Mouse (Mus musculus) liver, embryonic 13.5 days (tissue): ENCODE results near the gene Helz2. TPM values are rescaled to one million over a fixed set of nuclear protein-coding genes. Genes with fewer than 3 reads are reported as not detected.
A peak's percentile ranks its signal among the peaks of the same experiment; 100 is the strongest.
"Not testable (repeated sequence)": the region's sequence is repeated elsewhere in the genome, so short reads cannot be mapped to it uniquely, and the experiment has no call there.

ENCODE experiments used
- ATAC-seq: fragments of 200-750 bp; cut with Nextera tagmentation; 2 replicates; pipeline ENCODE4 v1.8.0; 2017; ENCODE audit warnings: low read depth, mild to moderate bottlenecking, moderate number of reproducible peaks, moderate library complexity
- DNase-seq: peaks from one replicate; pipeline ENCODE4 v3.0.0; 2022
- H3K27ac ChIP-seq: fragments of 300-500 bp; sonication (generic); 2 replicates; pipeline ENCODE4 v1.5.1; 2015; ENCODE audit warnings: moderate library complexity, mild to moderate bottlenecking, inconsistent platforms
- H3K27me3 ChIP-seq: fragments of 300-500 bp; sonication (generic); 2 replicates; pipeline ENCODE4 v1.6.1; 2015; ENCODE audit warnings: mild to moderate bottlenecking, inconsistent platforms
- H3K36me3 ChIP-seq: fragments of 300-500 bp; sonication (generic); 2 replicates; pipeline ENCODE4 v1.6.1; 2015; ENCODE audit warnings: mild to moderate bottlenecking, inconsistent platforms
- H3K4me1 ChIP-seq: fragments of 300-500 bp; sonication (generic); replicated peaks from 2 replicates; pipeline ENCODE4 v1.6.1; 2015; ENCODE audit warnings: inconsistent platforms
- H3K4me2 ChIP-seq: fragments of 300-500 bp; sonication (generic); 2 replicates; pipeline ENCODE4 v1.6.1; 2015; ENCODE audit warnings: inconsistent platforms, mild to moderate bottlenecking, moderate library complexity
- H3K4me3 ChIP-seq: fragments of 300-500 bp; sonication (generic); replicated peaks from 2 replicates; pipeline ENCODE4 v1.5.1; 2015; ENCODE audit warnings: mild to moderate bottlenecking, inconsistent platforms
- H3K9ac ChIP-seq: fragments of 300-500 bp; sonication (generic); 2 replicates; pipeline ENCODE4 v1.6.1; 2015; ENCODE audit warnings: mild to moderate bottlenecking, inconsistent platforms
- H3K9me3 ChIP-seq: fragments of 300-500 bp; sonication (generic); replicated peaks from 2 replicates; pipeline ENCODE4 v1.6.1; 2016; ENCODE audit warnings: inconsistent platforms
- WGBS: fragments of 180-500 bp; shearing (Covaris S2); methylation state at CpG from one replicate; pipeline ENCODE4 v1.1.7; 2015; ENCODE audit not compliant: insufficient replicate concordance; 5-methylcytosine and 5-hydroxymethylcytosine counted together
- polyA plus RNA-seq: library from polyadenylated mRNA; unstranded; fragments of >200 nt; fragmentation: Nextera tagmentation; extraction: Ambion mirVana; gene quantifications from 2 replicates; pipeline ENCODE4 v1.2.1, GENCODE M21; 2015

The Helz2 gene
- polyA plus RNA-seq, 1 experiment from 2014 or later, result 1.5 TPM

- 64% methylated on average over 4 of the region's 4 CpGs for WGBS
- no peak overlapping the region for H3K4me3 ChIP-seq
- ATAC-seq, result no peak
- no peaks in the 10 kb centered on the region for H3K9me3 ChIP-seq
- no peaks in the 10 kb centered on the region for H3K36me3 ChIP-seq
- DNase-seq, result no peak
- H3K4me2 ChIP-seq, result no peak overlapping the region
- H3K4me1 ChIP-seq, result peaks cover 34% of the 10 kb centered on the region
- H3K27me3 ChIP-seq, result peaks cover 21% of the 10 kb centered on the region
- no peak overlapping the region for H3K9ac ChIP-seq
- H3K27ac ChIP-seq, result no peak overlapping the region
Measured at GRCm38 (mm10) chr2:181191936-181192335, 49.9 kb downstream of the Helz2 start.

- not testable (repeated sequence) for H3K36me3 ChIP-seq, ATAC-seq, H3K27ac ChIP-seq, H3K4me2 ChIP-seq, H3K9ac ChIP-seq, H3K9me3 ChIP-seq, H3K4me3 ChIP-seq, DNase-seq
- WGBS, result 53% methylated on average over 4 of the region's 4 CpGs
- peaks cover 32% of the 10 kb centered on the region for H3K4me1 ChIP-seq
- peaks cover 21% of the 10 kb centered on the region for H3K27me3 ChIP-seq
Measured at GRCm38 (mm10) chr2:181191385-181191784, 50.4 kb downstream of the Helz2 start.

- Histone ChIP-seq H3K27me3 (peaks cover 7% of the 10 kb centered on the region), H3K4me3 (no peak overlapping the region), H3K4me1 (peaks cover 28% of the 10 kb centered on the region), H3K9ac (0 out of 2 replicates have a peak overlapping the region, but pooled peaks have one; percentile 88), H3K9me3 (no peaks in the 10 kb centered on the region), H3K4me2 (no peak overlapping the region), H3K27ac (peak overlapping the region; percentile 70), H3K36me3 (no peaks in the 10 kb centered on the region)
- WGBS, result 67% methylated on average over 1 of the region's 1 CpGs
- DNase-seq (no peak), ATAC-seq (no peak)
Measured at GRCm38 (mm10) chr2:181189321-181189720, 52.5 kb downstream of the Helz2 start.

GRCm38 (mm10) chr2:181188681-181189080 is 53.1 kb downstream of the Helz2 start:
- H3K27me3 ChIP-seq, result peaks cover 4% of the 10 kb centered on the region; the same call in 1 of the 2 replicates
- peak overlapping the region; percentile 98 for H3K4me2 ChIP-seq
- H3K4me1 ChIP-seq, result peaks cover 28% of the 10 kb centered on the region
- H3K4me3 ChIP-seq, result peak overlapping the region; percentile 82; the same call in 1 of the 2 replicates
- peak overlapping the region; percentile 70 for H3K27ac ChIP-seq
- H3K9ac ChIP-seq, result peak overlapping the region; percentile 88
- no peaks in the 10 kb centered on the region for H3K9me3 ChIP-seq
- WGBS, result 72% methylated on average over 2 of the region's 2 CpGs
- no peaks in the 10 kb centered on the region for H3K36me3 ChIP-seq
- DNase-seq, result no peak
- no peak for ATAC-seq

GRCm38 (mm10) chr2:181187121-181188000 is 54.5 kb downstream of the Helz2 start, which contains the start of gene Ppdpf:
TSS of gene Ppdpf (plus strand) at chr2:181187247.
- H3K36me3 ChIP-seq, result no peaks in the 10 kb centered on the region
- peak; percentile 98 for ATAC-seq
- H3K4me1 ChIP-seq, result peaks cover 28% of the 10 kb centered on the region
- H3K9me3 ChIP-seq, result no peaks in the 10 kb centered on the region
- DNase-seq, result peak; percentile 97
- WGBS, result under 1% methylated on average over 64 of the region's 64 CpGs
- peak within 1 kb of the TSS; percentile 88 for H3K9ac ChIP-seq
- peak within 1 kb of the TSS; percentile 86 for H3K27ac ChIP-seq
- H3K4me2 ChIP-seq, result peak within 1 kb of the TSS; percentile 98
- H3K4me3 ChIP-seq, result peak within 1 kb of the TSS; percentile 82
- no peaks in the 10 kb centered on the region for H3K27me3 ChIP-seq

GRCm38 (mm10) chr2:181186635-181187034 is 55.2 kb downstream of the Helz2 start:
- peak overlapping the region; percentile 68 for H3K9ac ChIP-seq
- H3K4me1 ChIP-seq, result peaks cover 28% of the 10 kb centered on the region
- H3K27ac ChIP-seq, result peak overlapping the region; percentile 80
- H3K36me3 ChIP-seq, result no peaks in the 10 kb centered on the region
- H3K4me2 ChIP-seq, result peak overlapping the region; percentile 98
- under 1% methylated on average over 14 of the region's 14 CpGs for WGBS
- ATAC-seq (peak; percentile 75), DNase-seq (peak; percentile 79)
- no peaks in the 10 kb centered on the region for H3K9me3 ChIP-seq
- no peaks in the 10 kb centered on the region for H3K27me3 ChIP-seq
- peak overlapping the region; percentile 82 for H3K4me3 ChIP-seq

- ATAC-seq, result no peak
- Histone ChIP-seq H3K27me3 (peaks cover 7% of the 10 kb centered on the region; the same call in 1 of the 2 replicates), H3K4me1 (no peaks in the 10 kb centered on the region), H3K4me2 (no peak overlapping the region), H3K36me3 (no peaks in the 10 kb centered on the region), H3K9me3 (no peaks in the 10 kb centered on the region), H3K27ac (no peak overlapping the region), H3K9ac (no peak overlapping the region), H3K4me3 (no peak overlapping the region)
- no peak for DNase-seq
- 64% methylated on average over 6 of the region's 6 CpGs for WGBS
Measured at GRCm38 (mm10) chr2:181180898-181181297, 60.9 kb downstream of the Helz2 start.

GRCm38 (mm10) chr2:181178471-181178870 is 63.4 kb downstream of the Helz2 start:
- ATAC-seq, result no peak

GRCm38 (mm10) chr2:181178015-181178414 is 63.8 kb downstream of the Helz2 start:
- H3K4me3 ChIP-seq, result no peak overlapping the region
- no peak overlapping the region for H3K9ac ChIP-seq
- H3K9me3 ChIP-seq, result no peaks in the 10 kb centered on the region
- no peaks in the 10 kb centered on the region for H3K36me3 ChIP-seq
- WGBS, result 52% methylated on average over 3 of the region's 3 CpGs
- H3K27me3 ChIP-seq, result peaks cover 10% of the 10 kb centered on the region; the same call in 1 of the 2 replicates
- no peak for ATAC-seq
- no peaks in the 10 kb centered on the region for H3K4me1 ChIP-seq
- H3K27ac ChIP-seq, result no peak overlapping the region
- H3K4me2 ChIP-seq, result no peak overlapping the region
- no peak for DNase-seq

More at GRCm38 (mm10) chr2:181178471-181178870, 63.4 kb downstream of the Helz2 start:
- Histone ChIP-seq H3K27me3 (peaks cover 10% of the 10 kb centered on the region; the same call in 1 of the 2 replicates), H3K9ac (no peak overlapping the region), H3K4me3 (no peak overlapping the region), H3K4me1 (no peaks in the 10 kb centered on the region), H3K4me2 (no peak overlapping the region), H3K36me3 (no peaks in the 10 kb centered on the region), H3K9me3 (no peaks in the 10 kb centered on the region), H3K27ac (no peak overlapping the region)
- no peak for DNase-seq
- WGBS, result 41% methylated on average over 5 of the region's 5 CpGs
